Mouse (Mus musculus) megakaryocyte, embryonic 14.5 days (primary cell): ENCODE results near the gene Ccdc157.

ENCODE experiments used
- FLI1 ChIP-seq: IDR thresholded peaks from 2 replicates; pipeline ENCODE4 v1.6.1; 2012; ENCODE audit warnings: low read length, inconsistent platforms, mixed read lengths
- GATA1 ChIP-seq: IDR thresholded peaks from 3 replicates; pipeline ENCODE4 v1.6.1; 2012; ENCODE audit warnings: mixed read lengths, low read length, inconsistent platforms, borderline replicate concordance

- TF ChIP-seq GATA1: no peak
- TF ChIP-seq FLI1: no peak
These were observed 10.2 kb downstream of the Ccdc157 start for GRCm38 (mm10) chr11:4149886-4150285.
